Mouse (Mus musculus): Measurements from ENCODE around the gene Iqcc. TPM values are rescaled to one million over a fixed set of nuclear protein-coding genes. Genes with fewer than 3 reads are reported as not detected.

Gene Iqcc
- 10 to 100 TPM; 30.1 to 34.8 TPM for total RNA-seq (2021)
- long read RNA-seq, experiment 1, partial matches to known transcripts = 1 of 13 reads
- long read RNA-seq, experiment 1, other reads (novel, unspliced or antisense) = 9 of 13 reads
- long read RNA-seq, experiment 2, partial matches to known transcripts = 0 of 5 reads
- long read RNA-seq, experiment 2, other reads (novel, unspliced or antisense) = 0 of 5 reads

GRCm38 (mm10) chr4:129618786-129619691 lies at the start of gene Iqcc:
Gene Iqcc, minus strand, starts transcription at chr4:129619099.
- no peak for TF ChIP-seq CTCF (IDR thresholded peaks at IDR 0.05)
- H3K27ac ChIP-seq = peak within 1 kb of the TSS; percentile 99
- H3K4me3 ChIP-seq = peak within 1 kb of the TSS; percentile 73
- intact Hi-C loops (cut with DNase I) = no loop called here
- peak; percentile 96 to 97 for DNase-seq (ENCODE audit: extremely low spot score in 1 of 2, low spot score in 2 of 2)

DNA sequence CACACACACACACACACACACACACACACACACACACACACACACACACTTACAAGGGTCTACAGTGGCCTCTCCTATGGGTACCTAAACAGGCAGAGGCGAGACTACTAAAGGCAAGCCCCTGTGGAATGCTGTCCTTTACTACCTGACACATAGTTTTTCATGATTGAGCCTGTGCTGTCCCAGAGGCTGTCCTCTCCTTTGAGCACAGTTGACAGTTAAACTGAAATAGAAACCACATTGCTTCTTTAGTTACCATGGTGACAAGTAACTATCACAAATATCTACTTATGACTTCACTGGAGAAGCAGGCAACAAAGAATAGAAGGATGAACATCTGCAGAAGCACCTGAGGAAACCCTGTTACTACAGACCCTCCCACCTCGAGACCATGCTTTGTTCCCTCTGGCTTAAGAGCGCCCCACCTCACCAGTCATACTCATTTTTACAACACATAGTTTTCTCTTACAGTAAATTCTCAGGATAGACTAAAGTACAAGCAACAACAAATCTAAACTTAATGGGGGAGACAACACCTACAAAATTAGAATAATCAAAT lies 43.4 kb upstream of the Iqcc start:
- intact Hi-C loops (cut with DNase I) = no loop called here
- H3K4me3 ChIP-seq = no peak overlapping the region
- H3K27ac ChIP-seq = no peak overlapping the region
- TF ChIP-seq CTCF (IDR thresholded peaks at IDR 0.05) = no peak
- no peak for DNase-seq (ENCODE audit: extremely low spot score in 1 of 2, low spot score in 2 of 2)

- DNase-seq (ENCODE audit: extremely low spot score in 1 of 2, low spot score in 2 of 2) = no peak
- intact Hi-C loops (cut with DNase I) = no loop called here
- TF ChIP-seq CTCF (IDR thresholded peaks at IDR 0.05) = no peak
- H3K27ac ChIP-seq = no peak overlapping the region
- H3K4me3 ChIP-seq = no peak overlapping the region
Observed at GRCm38 (mm10) chr4:129661584-129661983, 42.7 kb upstream of the Iqcc start.

- intact Hi-C loops (cut with DNase I) = no loop called here
- Histone ChIP-seq H3K27ac (peak overlapping the region; percentile 8; the same call in 1 of the 2 replicates), H3K4me3 (no peak overlapping the region)
- TF ChIP-seq CTCF (IDR thresholded peaks at IDR 0.05) = no peak
- DNase-seq (ENCODE audit: extremely low spot score in 1 of 2, low spot score in 2 of 2) = no peak
Observed at GRCm38 (mm10) chr4:129654770-129655169, 35.9 kb upstream of the Iqcc start.

- no peak overlapping the region for H3K4me3 ChIP-seq
- no peak for TF ChIP-seq CTCF (IDR thresholded peaks at IDR 0.05)
- H3K27ac ChIP-seq = no peak overlapping the region
- DNase-seq (ENCODE audit: extremely low spot score in 1 of 2, low spot score in 2 of 2) = no peak
- intact Hi-C loops (cut with DNase I) = no loop called here
Observed at GRCm38 (mm10) chr4:129650359-129650758, 31.5 kb upstream of the Iqcc start.

DNA sequence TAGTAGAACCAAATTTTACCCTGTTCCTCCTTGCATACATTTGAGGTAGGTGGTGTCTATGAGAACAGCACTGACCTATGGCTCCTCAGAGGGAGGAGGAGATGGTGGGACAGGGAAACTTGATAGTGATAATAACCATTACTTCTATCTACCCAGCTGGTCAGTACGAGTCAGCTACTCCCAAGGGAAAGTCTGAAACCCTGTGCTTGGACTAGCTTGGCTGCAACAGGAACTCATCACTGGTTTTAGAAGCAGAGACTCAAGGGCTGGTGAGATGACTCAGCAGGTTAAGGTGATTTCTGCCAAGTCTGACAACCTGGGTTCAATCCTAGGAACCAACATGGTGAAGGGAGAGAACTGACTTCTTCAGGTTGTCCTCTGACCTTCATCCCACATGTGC lies 29.8 kb upstream of the Iqcc start:
- TF ChIP-seq CTCF (IDR thresholded peaks at IDR 0.05) = no peak
- intact Hi-C loops (cut with DNase I) = no loop called here
- Histone ChIP-seq H3K4me3 (no peak overlapping the region), H3K27ac (no peak overlapping the region)
- DNase-seq (ENCODE audit: extremely low spot score in 1 of 2, low spot score in 2 of 2) = no peak

- DNase-seq (ENCODE audit: extremely low spot score in 1 of 2, low spot score in 2 of 2) = no peak
- no peak for TF ChIP-seq CTCF (IDR thresholded peaks at IDR 0.05)
- no peak overlapping the region for H3K4me3 ChIP-seq
- intact Hi-C loops (cut with DNase I) = no loop called here
- peak overlapping the region; percentile 80 for H3K27ac ChIP-seq
Observed at GRCm38 (mm10) chr4:129645204-129645603, 26.3 kb upstream of the Iqcc start.

DNA sequence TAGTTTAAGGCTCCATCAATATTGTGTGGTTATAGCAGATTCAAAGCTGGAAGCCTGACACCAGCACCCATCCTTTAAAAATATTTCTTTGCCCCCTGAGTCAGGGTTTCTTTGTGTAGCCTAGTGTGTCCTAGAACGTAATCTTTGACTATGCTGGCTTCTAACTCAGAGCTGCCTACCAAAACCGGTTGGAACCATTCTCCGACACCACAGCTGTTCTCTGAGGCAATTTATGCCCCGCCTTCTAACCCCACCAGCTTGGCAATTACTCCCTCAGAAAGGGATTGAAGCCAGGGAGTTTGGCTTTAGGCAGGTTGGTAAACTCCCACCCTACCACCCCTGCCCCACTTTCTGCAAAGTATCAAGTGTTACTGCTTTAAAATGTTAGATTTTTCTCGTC lies 22.9 kb upstream of the Iqcc start:
- intact Hi-C loops (cut with DNase I) = loop anchor here (2.0 kb wide), 1 partner anchor 17 kb away; no protein-coding TSS in a partner anchor
- TF ChIP-seq CTCF (IDR thresholded peaks at IDR 0.05) = no peak
- no peak for DNase-seq (ENCODE audit: extremely low spot score in 1 of 2, low spot score in 2 of 2)
- H3K4me3 ChIP-seq = peak overlapping the region; percentile 70
- H3K27ac ChIP-seq = peak overlapping the region; percentile 96; the same call in 1 of the 2 replicates

GRCm38 (mm10) chr4:129640638-129641467 lies 22.0 kb upstream of the Iqcc start, which contains the start of gene Txlna:
Gene Txlna, minus strand, starts transcription at chr4:129641065.
- Histone ChIP-seq H3K4me3 (peak within 1 kb of the TSS; percentile 70), H3K27ac (peak within 1 kb of the TSS; percentile 96)
- TF ChIP-seq CTCF (IDR thresholded peaks at IDR 0.05) = no peak
- DNase-seq (ENCODE audit: extremely low spot score in 1 of 2, low spot score in 2 of 2) = peak; percentile 96 to 97
- intact Hi-C loops (cut with DNase I) = loop anchor here (1.0 to 2.0 kb wide), 2 partner anchors 16 to 31 kb away; partner anchors contain the start of gene Kpna6

DNA sequence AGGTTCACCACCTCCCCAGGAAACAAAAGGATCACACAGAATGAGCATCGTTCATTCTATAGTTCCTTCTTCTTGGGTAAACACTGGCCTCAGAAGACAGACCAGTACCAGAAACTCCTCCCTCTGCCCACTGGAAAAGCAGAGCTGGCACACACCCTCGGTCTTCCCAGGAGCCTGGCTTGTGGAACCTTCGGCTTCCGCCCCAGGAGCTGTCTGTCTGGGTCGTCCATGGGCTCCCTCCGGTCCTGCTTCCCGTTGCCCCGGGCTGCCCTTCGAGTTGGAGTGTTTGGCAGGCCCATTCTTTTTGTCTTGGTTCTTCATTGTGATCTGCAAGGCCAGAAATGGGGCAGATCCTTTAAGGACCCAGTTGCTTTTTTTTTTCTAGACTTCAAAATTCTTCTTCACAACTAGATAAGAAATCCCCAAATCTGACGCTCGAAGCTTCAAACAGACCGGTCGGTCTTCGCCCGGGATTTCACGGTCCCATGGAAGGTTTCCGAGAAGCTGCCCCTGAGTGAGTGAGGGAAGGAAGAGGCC lies 21.3 kb upstream of the Iqcc start:
- peak overlapping the region; percentile 96 for H3K27ac ChIP-seq
- H3K4me3 ChIP-seq = peak overlapping the region; percentile 70
- TF ChIP-seq CTCF (IDR thresholded peaks at IDR 0.05) = no peak
- intact Hi-C loops (cut with DNase I) = loop anchor here (1.0 to 2.0 kb wide), 2 partner anchors 15 to 32 kb away; partner anchors contain the start of gene Kpna6
- DNase-seq (ENCODE audit: extremely low spot score in 1 of 2, low spot score in 2 of 2) = no peak

DNA sequence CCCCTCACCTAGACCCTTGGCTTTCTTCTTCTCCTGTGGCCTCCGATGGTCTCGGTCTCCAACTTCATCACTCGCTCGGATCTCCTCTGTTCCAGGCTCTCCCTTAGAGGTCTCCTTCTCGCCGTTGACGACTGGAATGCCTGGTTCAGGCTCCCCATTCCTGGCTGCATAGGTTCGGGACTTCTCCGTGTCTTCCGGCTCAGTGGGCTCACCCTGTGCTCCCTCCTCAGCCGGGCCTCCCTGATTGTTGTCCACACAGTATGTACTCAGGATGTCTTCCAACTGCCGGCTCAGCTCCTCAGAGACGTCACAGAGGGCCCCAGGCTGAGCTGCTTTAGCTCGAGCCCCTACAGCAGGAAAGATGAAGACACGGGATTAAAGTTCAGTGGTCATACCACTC lies 20.3 kb upstream of the Iqcc start:
- intact Hi-C loops (cut with DNase I) = no loop called here
- no peak for TF ChIP-seq CTCF (IDR thresholded peaks at IDR 0.05)
- no peak for DNase-seq (ENCODE audit: extremely low spot score in 1 of 2, low spot score in 2 of 2)
- Histone ChIP-seq H3K27ac (no peak overlapping the region), H3K4me3 (peak overlapping the region; percentile 70; the same call in 1 of the 2 replicates)
